Mouse (Mus musculus) erythroblast, adult 5-6 weeks (primary cell): ENCODE results near the gene Olfr668. TPM values are rescaled to one million over a fixed set of nuclear protein-coding genes. Genes with fewer than 3 reads are reported as not detected.
"Not testable (repeated sequence)": the region's sequence is repeated elsewhere in the genome, so short reads cannot be mapped to it uniquely, and the experiment has no call there.

Experiments
- ATAC-seq: replicated peaks from 2 replicates; pipeline ENCODE4 v1.8.0; 2016; ENCODE audit warnings: moderate number of reproducible peaks, mild to moderate bottlenecking, moderate TSS enrichment, inconsistent platforms; ENCODE audit not compliant: poor library complexity, low FRiP score, severe bottlenecking
- total RNA-seq, 2 experiments: library from RNA; stranded (forward) in 1 of 2; stranded (reverse) in 1 of 2; fragments of 150-400 nt in 1 of 2; fragments of 200-764, 138-1000 nt in 1 of 2; gene quantifications; 2 replicates each; pipeline versions ENCODE4 v1.2.3 to v1.2.4; 2015 to 2017; ENCODE audit warnings: low replicate concordance in 2 of 2

The Olfr668 gene
- total RNA-seq (2015; ENCODE audit: low replicate concordance) (not detected in 2 replicates), total RNA-seq (2017; ENCODE audit: low replicate concordance) (not detected in 2 replicates)

GRCm38 (mm10) chr7:104927957-104928356 is at the start of gene Olfr668:
TSS of gene Olfr668 (minus strand) at chr7:104928057.
- ATAC-seq: no peak

DNA sequence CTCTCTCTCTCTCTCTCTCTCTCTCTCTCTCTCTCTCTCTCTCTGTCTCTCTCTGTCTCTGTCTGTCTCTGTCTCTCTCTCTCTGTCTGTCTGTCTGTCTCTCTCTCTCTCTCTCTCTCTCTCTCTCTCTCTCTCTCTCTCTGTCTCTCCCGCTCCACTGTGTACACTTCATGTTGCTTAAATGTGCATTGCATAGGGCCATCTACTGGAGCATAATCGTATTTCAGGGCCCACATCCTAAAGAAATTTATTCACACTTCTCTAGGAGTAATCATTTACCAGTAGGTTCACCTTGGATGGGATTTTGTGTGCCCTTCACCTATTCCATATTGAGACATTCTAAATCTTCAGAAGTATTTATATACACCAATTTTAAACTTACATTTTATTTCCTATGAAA is 44.6 kb upstream of the Olfr668 start:
- not testable (repeated sequence) for ATAC-seq

GRCm38 (mm10) chr7:104962520-104962919 is 34.7 kb upstream of the Olfr668 start, which contains the start of gene Olfr670:
TSS of gene Olfr670 (minus strand) at chr7:104962620.
- no peak for ATAC-seq

DNA sequence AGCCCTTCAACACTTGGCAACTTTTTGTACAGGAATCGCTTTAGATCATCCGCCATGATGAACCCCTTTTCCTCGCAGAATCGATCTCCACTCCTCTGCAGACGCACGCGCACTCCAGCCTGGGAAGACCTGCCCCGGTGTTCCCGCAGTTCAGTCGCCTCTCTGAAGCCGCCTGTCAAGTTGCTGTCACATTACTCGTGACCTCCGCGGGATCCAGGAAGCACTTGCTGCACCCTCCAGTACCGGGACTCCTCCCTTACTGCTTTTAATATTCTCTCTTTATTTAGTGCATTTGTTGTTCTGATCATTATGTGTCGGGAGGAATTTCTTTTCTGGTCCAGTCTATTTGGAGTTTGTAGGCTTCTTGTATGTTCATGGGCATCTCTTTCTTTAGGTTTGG is 22.4 kb upstream of the Olfr668 start:
- peak; percentile 78 for ATAC-seq

- ATAC-seq: no peak
Observed at GRCm38 (mm10) chr7:104933940-104934339, 6.1 kb upstream of the Olfr668 start, which contains the start of gene Olfr669. TSS of gene Olfr669 (plus strand) at chr7:104934240.

DNA sequence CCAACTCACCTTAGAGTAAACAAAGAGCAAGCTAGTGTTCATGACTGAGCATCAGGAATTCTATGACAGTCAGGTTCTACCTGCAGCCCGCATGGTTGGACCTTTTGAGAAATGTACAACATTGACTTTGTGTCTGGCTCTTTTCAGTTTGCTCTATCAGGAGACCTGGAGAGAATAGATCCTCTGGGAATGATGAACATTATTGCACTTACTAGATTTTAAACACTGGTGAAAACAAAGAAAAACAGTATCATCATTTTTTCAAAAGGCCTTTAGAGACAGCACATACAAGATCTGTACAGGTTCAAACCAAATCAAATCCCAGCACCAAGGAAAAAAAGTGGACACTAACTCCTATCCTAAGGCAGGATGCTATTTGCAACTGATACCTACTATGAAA is 6.5 kb downstream of the Olfr668 start, which contains the start of gene Olfr667:
Olfr667 (minus strand) TSS at position 101 of the 400 bp plus-strand sequence.
- no peak for ATAC-seq

GRCm38 (mm10) chr7:104895852-104896251 is 32.0 kb downstream of the Olfr668 start, which contains the start of gene Olfr666:
TSS of gene Olfr666 (minus strand) at chr7:104895952.
- ATAC-seq: no peak

- ATAC-seq: no peak
Observed at GRCm38 (mm10) chr7:104877731-104878130, 50.1 kb downstream of the Olfr668 start, which contains the start of gene Olfr665. TSS of gene Olfr665 (plus strand) at chr7:104878031.

Other genes with a start within 250 kb of the Olfr668 start
- not detected in 2 replicates for gene Olfr661, start 241.6 kb downstream of the Olfr668 start, total RNA-seq (2015; ENCODE audit: low replicate concordance)
- not detected in 2 replicates for gene Olfr661, start 241.6 kb downstream of the Olfr668 start, total RNA-seq (2017; ENCODE audit: low replicate concordance)
- not detected in 2 replicates for gene Usp17le, start 150.6 kb downstream of the Olfr668 start, total RNA-seq (2015; ENCODE audit: low replicate concordance)
- gene Usp17le, start 150.6 kb downstream of the Olfr668 start, total RNA-seq (2017; ENCODE audit: low replicate concordance): not detected in 2 replicates
- not detected in 2 replicates for gene Usp17lb, start 85.5 kb downstream of the Olfr668 start, total RNA-seq (2015; ENCODE audit: low replicate concordance)
- gene Usp17lb, start 85.5 kb downstream of the Olfr668 start, total RNA-seq (2017; ENCODE audit: low replicate concordance): not detected in 2 replicates
- not detected in 2 replicates for gene Usp17la, start 71.0 kb downstream of the Olfr668 start, total RNA-seq (2015; ENCODE audit: low replicate concordance)
- not detected in 2 replicates for gene Usp17la, start 71.0 kb downstream of the Olfr668 start, total RNA-seq (2017; ENCODE audit: low replicate concordance)
- not detected in 2 replicates for gene Olfr665, start 50.0 kb downstream of the Olfr668 start, total RNA-seq (2015; ENCODE audit: low replicate concordance)
- gene Olfr665, start 50.0 kb downstream of the Olfr668 start, total RNA-seq (2017; ENCODE audit: low replicate concordance): not detected in 2 replicates
- gene Olfr666, start 32.1 kb downstream of the Olfr668 start, total RNA-seq (2015; ENCODE audit: low replicate concordance): not detected in 2 replicates
- gene Olfr666, start 32.1 kb downstream of the Olfr668 start, total RNA-seq (2017; ENCODE audit: low replicate concordance): not detected in 2 replicates
- not detected in 2 replicates for gene Olfr667, start 6.6 kb downstream of the Olfr668 start, total RNA-seq (2015; ENCODE audit: low replicate concordance)
- gene Olfr667, start 6.6 kb downstream of the Olfr668 start, total RNA-seq (2017; ENCODE audit: low replicate concordance): not detected in 2 replicates
- gene Olfr669, start 6.2 kb upstream of the Olfr668 start, total RNA-seq (2015; ENCODE audit: low replicate concordance): not detected in 2 replicates
- gene Olfr669, start 6.2 kb upstream of the Olfr668 start, total RNA-seq (2017; ENCODE audit: low replicate concordance): not detected in 2 replicates
- not detected in 2 replicates for gene Olfr670, start 34.6 kb upstream of the Olfr668 start, total RNA-seq (2015; ENCODE audit: low replicate concordance)
- not detected in 2 replicates for gene Olfr670, start 34.6 kb upstream of the Olfr668 start, total RNA-seq (2017; ENCODE audit: low replicate concordance)
- gene Olfr671, start 51.1 kb upstream of the Olfr668 start, total RNA-seq (2015; ENCODE audit: low replicate concordance): not detected in 2 replicates
- gene Olfr671, start 51.1 kb upstream of the Olfr668 start, total RNA-seq (2017; ENCODE audit: low replicate concordance): not detected in 2 replicates
- gene Olfr672, start 74.0 kb upstream of the Olfr668 start, total RNA-seq (2015; ENCODE audit: low replicate concordance): not detected in 2 replicates
- gene Olfr672, start 74.0 kb upstream of the Olfr668 start, total RNA-seq (2017; ENCODE audit: low replicate concordance): not detected in 2 replicates
- not detected in 2 replicates for gene Olfr675, start 100.4 kb upstream of the Olfr668 start, total RNA-seq (2015; ENCODE audit: low replicate concordance)
- not detected in 2 replicates for gene Olfr675, start 100.4 kb upstream of the Olfr668 start, total RNA-seq (2017; ENCODE audit: low replicate concordance)
- not detected in 2 replicates for gene Olfr676, start 104.6 kb upstream of the Olfr668 start, total RNA-seq (2015; ENCODE audit: low replicate concordance)
- not detected in 2 replicates for gene Olfr676, start 104.6 kb upstream of the Olfr668 start, total RNA-seq (2017; ENCODE audit: low replicate concordance)
- not detected in 2 replicates for gene Olfr677, start 123.3 kb upstream of the Olfr668 start, total RNA-seq (2015; ENCODE audit: low replicate concordance)
- gene Olfr677, start 123.3 kb upstream of the Olfr668 start, total RNA-seq (2017; ENCODE audit: low replicate concordance): not detected in 2 replicates
- not detected in 2 replicates for gene Olfr678, start 136.4 kb upstream of the Olfr668 start, total RNA-seq (2015; ENCODE audit: low replicate concordance)
- gene Olfr678, start 136.4 kb upstream of the Olfr668 start, total RNA-seq (2017; ENCODE audit: low replicate concordance): not detected in 2 replicates
- not detected in 2 replicates for gene Olfr679, start 153.1 kb upstream of the Olfr668 start, total RNA-seq (2015; ENCODE audit: low replicate concordance)
- not detected in 2 replicates for gene Olfr679, start 153.1 kb upstream of the Olfr668 start, total RNA-seq (2017; ENCODE audit: low replicate concordance)
- not detected in 2 replicates for gene Olfr680-ps1, start 164.8 kb upstream of the Olfr668 start, total RNA-seq (2015; ENCODE audit: low replicate concordance)
- not detected in 2 replicates for gene Olfr680-ps1, start 164.8 kb upstream of the Olfr668 start, total RNA-seq (2017; ENCODE audit: low replicate concordance)
- gene Olfr681, start 188.8 kb upstream of the Olfr668 start, total RNA-seq (2015; ENCODE audit: low replicate concordance): not detected in 2 replicates
- not detected in 2 replicates for gene Olfr681, start 188.8 kb upstream of the Olfr668 start, total RNA-seq (2017; ENCODE audit: low replicate concordance)
- not detected in 2 replicates for gene Olfr683, start 219.0 kb upstream of the Olfr668 start, total RNA-seq (2015; ENCODE audit: low replicate concordance)
- not detected in 2 replicates for gene Olfr683, start 219.0 kb upstream of the Olfr668 start, total RNA-seq (2017; ENCODE audit: low replicate concordance)
- not detected in 2 replicates for gene Olfr684, start 235.6 kb upstream of the Olfr668 start, total RNA-seq (2015; ENCODE audit: low replicate concordance)
- 0.09 TPM in 1 of 2 replicates, not detected in the other for gene Olfr684, start 235.6 kb upstream of the Olfr668 start, total RNA-seq (2017; ENCODE audit: low replicate concordance)